13 mouse cellular contexts compared by ENCODE assay signal in the genomic region with DNA sequence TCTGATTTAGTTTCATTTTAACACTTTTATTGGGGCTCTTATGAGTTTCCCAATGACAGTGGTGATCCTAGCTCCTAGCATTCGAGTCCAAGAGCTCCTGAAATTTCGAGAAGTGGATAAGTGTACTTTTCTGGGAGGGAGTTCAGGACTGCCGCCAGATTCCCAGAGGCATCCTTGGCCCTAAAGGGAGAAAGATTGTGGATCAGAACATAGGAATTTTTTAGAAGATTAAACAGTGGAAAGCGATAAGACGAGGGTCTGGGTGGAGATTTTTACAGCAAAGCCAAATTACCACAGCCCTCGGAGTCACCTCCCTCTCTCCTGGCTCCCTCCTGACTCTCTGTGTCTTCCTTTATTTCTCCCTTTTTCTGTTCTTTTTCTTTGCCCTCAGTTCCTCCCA. TPM values are rescaled to one million over a fixed set of nuclear protein-coding genes. Genes with fewer than 3 reads are reported as not detected.
"Had no signal": no experiment of that assay in that cellular context is flagged by ENCODE, and none has a peak within 500 bp of the region (broad histone marks: within the 10 kb centered on the region; RNA-seq: fewer than 3 reads in every experiment).

No protein-coding gene starts in this region.

- H3K27me3 ChIP-seq: limb, embryonic 13.5 days; neural tube, embryonic 15.5 days had no signal

- H3K4me3 ChIP-seq: layer of hippocampus, adult 2 months; limb, embryonic 13.5 days; midbrain, embryonic 10.5 days; myocyte; neural tube, embryonic 15.5 days had no signal

- DNase-seq: midbrain, embryonic 14.5 days; retina, postnatal 1 day; right cerebral cortex, postnatal 4 days; spleen, adult 18-20 months; thymus, postnatal 36 days had no signal

- H3K4me2 ChIP-seq: limb, embryonic 13.5 days; neural tube, embryonic 15.5 days had no signal

- H3K36me3 ChIP-seq: limb, embryonic 13.5 days; midbrain, embryonic 10.5 days; neural tube, embryonic 15.5 days had no signal

- ATAC-seq: lung, postnatal 0 days had no signal

- H3K27ac ChIP-seq: layer of hippocampus, adult 2 months; limb, embryonic 13.5 days; liver, embryonic 14.5 days; neural tube, embryonic 15.5 days had no signal

- H3K9ac ChIP-seq: limb, embryonic 13.5 days; liver, embryonic 14.5 days; neural tube, embryonic 15.5 days had no signal

- H3K9me3 ChIP-seq: limb, embryonic 13.5 days; neural tube, embryonic 15.5 days had no signal

RNA-seq across cellular contexts. Expression of a gene that starts 58.6 kb away (rescaled TPM):
- total RNA-seq: megakaryocyte, adult 5-6 weeks had no signal
